Mouse (Mus musculus) midbrain, embryonic 16.5 days (tissue): Measurements from ENCODE around the gene Tapbpl. TPM values are rescaled to one million over a fixed set of nuclear protein-coding genes. Genes with fewer than 3 reads are reported as not detected.

Experiments used
- ATAC-seq: fragments of 200-750 bp; cut with Nextera tagmentation; 2 replicates; pipeline ENCODE4 v1.8.0; 2017; ENCODE audit warnings: moderate TSS enrichment
- H3K27ac ChIP-seq: fragments of 300-500 bp; sonication (generic); 2 replicates; pipeline ENCODE4 v1.5.1; 2014; ENCODE audit warnings: mild to moderate bottlenecking, low read length, mixed read lengths
- H3K27me3 ChIP-seq: fragments of 300-500 bp; sonication (generic); 2 replicates; pipeline ENCODE4 v1.6.1; 2014; ENCODE audit warnings: low read depth, low read length, mixed read lengths; ENCODE audit not compliant: control insufficient read depth, insufficient read depth
- H3K36me3 ChIP-seq: fragments of 300-500 bp; sonication (generic); 2 replicates; pipeline ENCODE4 v1.6.1; 2014; ENCODE audit warnings: mild to moderate bottlenecking, low read length, moderate library complexity, mixed read lengths; ENCODE audit not compliant: control insufficient read depth, insufficient read depth
- H3K4me1 ChIP-seq: fragments of 300-500 bp; sonication (generic); 2 replicates; pipeline ENCODE4 v1.6.1; 2014; ENCODE audit warnings: mild to moderate bottlenecking, low read length, mixed read lengths; ENCODE audit not compliant: control insufficient read depth, insufficient read depth
- H3K4me2 ChIP-seq: fragments of 300-500 bp; sonication (generic); 2 replicates; pipeline ENCODE4 v1.6.1; 2014; ENCODE audit warnings: mild to moderate bottlenecking, low read length, mixed read lengths
- H3K4me3 ChIP-seq: fragments of 300-500 bp; sonication (generic); 2 replicates; pipeline ENCODE4 v1.5.1; 2014; ENCODE audit warnings: low read depth, mild to moderate bottlenecking, low read length, moderate library complexity, mixed read lengths
- H3K9ac ChIP-seq: fragments of 300-500 bp; sonication (generic); 2 replicates; pipeline ENCODE4 v1.6.1; 2014; ENCODE audit warnings: low read depth, low read length, mixed read lengths
- H3K9me3 ChIP-seq: fragments of 300-500 bp; sonication (generic); replicated peaks from 2 replicates; pipeline ENCODE4 v1.6.1; 2014; ENCODE audit warnings: mild to moderate bottlenecking, low read length, mixed read lengths; ENCODE audit not compliant: control insufficient read depth, poor library complexity, severe bottlenecking
- WGBS: fragments of 180-500 bp; shearing (Covaris S2); extraction: QIAGEN DNeasy Blood & Tissue Kit; methylation state at CpG from one replicate; pipeline ENCODE4 v1.1.7; 2014; 5-methylcytosine and 5-hydroxymethylcytosine counted together
- polyA plus RNA-seq: library from polyadenylated mRNA; unstranded; fragments of >200 nt; fragmentation: Nextera tagmentation; extraction: Ambion mirVana; gene quantifications from 2 replicates; pipeline ENCODE4 v1.2.1, GENCODE M21; 2015

Gene Tapbpl
- polyA plus RNA-seq, 1 experiment from 2014 or later, result 8.3 TPM

DNA sequence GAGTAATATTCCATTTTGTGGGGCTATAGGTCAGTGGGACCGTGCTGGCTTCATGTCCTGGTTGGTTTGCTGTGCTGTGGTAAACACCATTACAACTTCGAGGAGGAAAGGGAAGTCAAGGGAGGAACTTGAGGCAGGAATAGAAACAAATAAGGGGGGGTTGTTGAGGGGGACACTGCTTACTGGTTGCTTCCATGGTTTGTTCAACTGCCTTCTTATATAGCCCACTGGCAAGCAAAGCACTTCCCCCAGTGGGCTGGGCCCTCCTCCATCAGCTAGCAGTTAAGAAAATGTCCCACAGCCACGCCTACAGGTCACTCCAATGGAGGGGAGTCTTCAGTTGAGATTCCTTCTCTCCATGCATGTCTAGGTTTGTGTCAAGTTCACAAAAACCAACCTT lies 20.6 kb upstream of the Tapbpl start:
- ATAC-seq, result no peak
- no peaks in the 10 kb centered on the region for H3K9me3 ChIP-seq
- no peak overlapping the region for H3K9ac ChIP-seq
- no peaks in the 10 kb centered on the region for H3K36me3 ChIP-seq
- H3K4me1 ChIP-seq, result no peaks in the 10 kb centered on the region
- no peaks in the 10 kb centered on the region for H3K27me3 ChIP-seq
- no peak overlapping the region for H3K27ac ChIP-seq
- H3K4me2 ChIP-seq, result no peak overlapping the region
- 92% methylated on average over 3 of the region's 3 CpGs for WGBS
- no peak overlapping the region for H3K4me3 ChIP-seq

DNA sequence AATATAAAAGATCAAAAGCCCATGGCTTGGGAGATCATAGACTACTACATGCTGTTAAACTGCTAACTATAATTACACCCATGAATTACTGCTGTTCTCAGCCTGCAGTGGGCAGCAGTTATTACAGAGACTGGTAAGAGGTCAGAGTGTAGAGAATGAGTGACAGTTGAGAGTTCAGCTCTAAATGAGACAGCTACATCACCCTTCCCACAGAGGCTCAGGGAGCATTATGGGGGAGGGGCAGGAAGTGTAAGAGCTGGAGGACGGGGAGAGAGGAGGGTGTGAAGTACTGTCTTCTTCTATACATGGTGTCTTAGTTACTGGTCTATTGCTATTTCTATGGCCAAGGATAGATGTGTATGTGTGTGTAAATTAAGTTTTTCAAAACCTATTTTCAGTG lies 12.9 kb upstream of the Tapbpl start:
- H3K9me3 ChIP-seq, result no peaks in the 10 kb centered on the region
- no peaks in the 10 kb centered on the region for H3K4me1 ChIP-seq
- H3K27ac ChIP-seq, result no peak overlapping the region
- ATAC-seq, result no peak
- no peak overlapping the region for H3K9ac ChIP-seq
- no peak overlapping the region for H3K4me3 ChIP-seq
- H3K27me3 ChIP-seq, result no peaks in the 10 kb centered on the region
- WGBS, result 69% methylated on average over 1 of the region's 1 CpGs
- H3K4me2 ChIP-seq, result no peak overlapping the region
- H3K36me3 ChIP-seq, result no peaks in the 10 kb centered on the region

DNA sequence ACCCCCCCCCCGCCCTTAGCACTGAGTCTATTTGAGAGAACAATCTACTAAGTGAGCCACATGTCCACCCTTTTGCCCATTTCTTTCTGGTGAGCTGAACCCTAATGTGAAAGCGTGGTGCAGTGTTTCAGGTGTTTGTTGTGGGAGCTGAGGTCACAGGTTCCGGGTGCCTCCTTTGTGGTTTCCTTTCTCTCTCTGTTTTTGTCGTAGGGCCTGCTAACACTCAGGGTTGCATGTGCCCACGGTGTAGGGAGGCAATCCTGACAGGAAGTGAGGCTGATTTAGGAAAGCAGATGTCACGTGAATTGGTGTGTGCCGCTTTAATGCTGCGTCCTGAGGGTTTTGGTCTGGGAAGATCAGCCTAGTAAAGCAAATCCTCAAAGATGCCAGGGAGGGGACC lies 9.9 kb upstream of the Tapbpl start:
- H3K9ac ChIP-seq, result no peak overlapping the region
- ATAC-seq, result no peak
- WGBS, result 86% methylated on average over 8 of the region's 8 CpGs
- no peaks in the 10 kb centered on the region for H3K4me1 ChIP-seq
- H3K27me3 ChIP-seq, result no peaks in the 10 kb centered on the region
- no peak overlapping the region for H3K4me2 ChIP-seq
- no peaks in the 10 kb centered on the region for H3K36me3 ChIP-seq
- no peaks in the 10 kb centered on the region for H3K9me3 ChIP-seq
- H3K4me3 ChIP-seq, result no peak overlapping the region
- no peak overlapping the region for H3K27ac ChIP-seq

- Histone ChIP-seq H3K9me3 (no peaks in the 10 kb centered on the region), H3K27me3 (no peaks in the 10 kb centered on the region), H3K4me1 (no peaks in the 10 kb centered on the region), H3K4me3 (no peak overlapping the region), H3K27ac (no peak overlapping the region), H3K9ac (no peak overlapping the region), H3K36me3 (no peaks in the 10 kb centered on the region), H3K4me2 (no peak overlapping the region)
- WGBS, result 87% methylated on average over 5 of the region's 5 CpGs
- no peak for ATAC-seq
Measured at GRCm38 (mm10) chr6:125240617-125241016, 9.0 kb upstream of the Tapbpl start.

DNA sequence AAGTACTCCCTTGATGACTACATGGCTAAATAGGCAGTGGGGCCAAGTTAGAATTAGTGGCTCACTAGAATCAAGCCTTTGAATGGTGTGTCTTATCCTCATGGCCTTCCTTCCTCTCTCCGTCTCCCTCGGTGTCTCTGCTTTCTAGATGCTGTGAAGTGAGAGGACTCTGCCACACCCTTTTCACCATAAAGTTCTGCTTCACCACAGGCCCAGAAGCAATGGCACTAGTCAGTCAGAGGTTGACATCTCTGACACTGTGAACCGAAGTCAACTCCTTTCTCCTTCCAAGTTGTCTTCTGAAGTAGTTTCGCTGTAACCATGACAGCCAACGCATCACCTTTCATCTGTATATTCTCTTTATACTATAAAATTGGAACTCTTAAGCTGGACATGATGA lies 7.9 kb upstream of the Tapbpl start:
- Histone ChIP-seq H3K27me3 (no peaks in the 10 kb centered on the region), H3K4me2 (no peak overlapping the region), H3K9me3 (no peaks in the 10 kb centered on the region), H3K36me3 (no peaks in the 10 kb centered on the region), H3K4me3 (no peak overlapping the region), H3K4me1 (no peaks in the 10 kb centered on the region), H3K9ac (no peak overlapping the region), H3K27ac (no peak overlapping the region)
- ATAC-seq, result no peak
- 92% methylated on average over 5 of the region's 5 CpGs for WGBS

- no peak for ATAC-seq
- Histone ChIP-seq H3K27ac (no peak overlapping the region), H3K4me3 (no peak overlapping the region), H3K9ac (no peak overlapping the region), H3K36me3 (no peaks in the 10 kb centered on the region), H3K4me2 (no peak overlapping the region), H3K9me3 (no peaks in the 10 kb centered on the region), H3K27me3 (no peaks in the 10 kb centered on the region), H3K4me1 (no peaks in the 10 kb centered on the region)
- WGBS, result 87% methylated on average over 6 of the region's 6 CpGs
Measured at GRCm38 (mm10) chr6:125238396-125238795, 6.7 kb upstream of the Tapbpl start.

DNA sequence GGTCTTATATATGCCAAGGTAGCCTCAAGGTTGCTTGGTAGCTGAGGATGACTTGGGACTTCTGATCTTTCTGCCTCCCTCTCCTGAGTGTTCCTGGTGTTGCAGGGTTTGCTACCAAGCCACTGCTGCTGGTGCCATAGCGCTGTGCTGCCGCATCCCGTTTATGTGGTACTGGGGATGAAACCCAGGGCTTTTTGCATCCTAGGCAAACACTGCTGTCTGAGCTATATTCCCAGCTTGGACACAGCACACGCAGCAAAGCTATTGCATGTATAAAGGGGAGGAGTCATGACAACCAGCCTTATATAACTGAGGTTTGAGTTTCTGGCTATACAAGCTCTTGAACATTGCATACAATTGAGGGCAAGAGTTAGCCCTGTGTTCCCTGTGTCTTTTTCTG lies 5.8 kb upstream of the Tapbpl start:
- WGBS, result 87% methylated on average over 4 of the region's 4 CpGs
- Histone ChIP-seq H3K9me3 (no peaks in the 10 kb centered on the region), H3K36me3 (no peaks in the 10 kb centered on the region), H3K4me1 (no peaks in the 10 kb centered on the region), H3K9ac (no peak overlapping the region), H3K4me3 (no peak overlapping the region), H3K27ac (no peak overlapping the region), H3K27me3 (no peaks in the 10 kb centered on the region), H3K4me2 (no peak overlapping the region)
- ATAC-seq, result no peak

GRCm38 (mm10) chr6:125236782-125237181 lies 5.1 kb upstream of the Tapbpl start, which contains the start of gene Cd27:
Gene Cd27 (minus strand): TSS chr6:125237010.
- Histone ChIP-seq H3K27ac (no peak within 1 kb of the TSS), H3K9ac (no peak within 1 kb of the TSS), H3K4me3 (no peak within 1 kb of the TSS), H3K4me2 (no peak within 1 kb of the TSS), H3K4me1 (peaks cover 4% of the 10 kb centered on the region), H3K27me3 (no peaks in the 10 kb centered on the region), H3K36me3 (no peaks in the 10 kb centered on the region), H3K9me3 (no peaks in the 10 kb centered on the region)
- no peak for ATAC-seq
- 27% methylated on average over 6 of the region's 6 CpGs for WGBS

GRCm38 (mm10) chr6:125236341-125236740 lies 4.7 kb upstream of the Tapbpl start:
- Histone ChIP-seq H3K4me1 (peaks cover 9% of the 10 kb centered on the region), H3K9ac (no peak overlapping the region), H3K27ac (no peak overlapping the region), H3K9me3 (no peaks in the 10 kb centered on the region), H3K36me3 (no peaks in the 10 kb centered on the region), H3K4me2 (no peak overlapping the region), H3K4me3 (no peak overlapping the region), H3K27me3 (no peaks in the 10 kb centered on the region)
- 54% methylated on average over 6 of the region's 6 CpGs for WGBS
- no peak for ATAC-seq

DNA sequence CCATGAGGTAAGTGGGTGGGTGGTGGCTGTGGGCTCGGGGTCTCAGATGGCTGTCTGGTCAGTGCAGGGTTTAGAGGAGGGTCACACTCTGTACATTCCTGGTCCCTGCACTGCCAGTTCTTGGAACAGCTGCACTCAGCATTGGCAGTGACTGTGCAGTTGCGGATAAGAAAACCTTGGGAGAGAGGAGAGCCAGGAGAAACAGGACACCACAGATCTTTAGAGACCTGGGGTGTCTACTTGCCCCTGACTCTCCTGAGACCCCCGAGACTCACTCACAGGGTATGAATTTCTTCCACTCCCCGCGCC lies 2.8 kb upstream of the Tapbpl start:
- no peaks in the 10 kb centered on the region for H3K27me3 ChIP-seq
- no peak overlapping the region for H3K4me3 ChIP-seq
- H3K4me2 ChIP-seq, result no peak overlapping the region
- WGBS, result 87% methylated on average over 5 of the region's 5 CpGs
- no peak overlapping the region for H3K9ac ChIP-seq
- no peak for ATAC-seq
- H3K4me1 ChIP-seq, result peaks cover 20% of the 10 kb centered on the region
- H3K36me3 ChIP-seq, result no peaks in the 10 kb centered on the region
- H3K27ac ChIP-seq, result no peak overlapping the region
- H3K9me3 ChIP-seq, result no peaks in the 10 kb centered on the region
